Mouse (Mus musculus) stomach, embryonic 14.5 days (tissue): Measurements from ENCODE around the gene Smarcc2. TPM values are rescaled to one million over a fixed set of nuclear protein-coding genes. Genes with fewer than 3 reads are reported as not detected.
A peak's percentile ranks its signal among the peaks of the same experiment; 100 is the strongest.

Experiments
- ATAC-seq: fragments of 200-750 bp; cut with Nextera tagmentation; 2 replicates; pipeline ENCODE4 v1.8.0; 2017; ENCODE audit warnings: low read depth, moderate TSS enrichment; ENCODE audit not compliant: insufficient number of reproducible peaks, insufficient read depth, low FRiP score
- H3K27ac ChIP-seq: fragments of 300-500 bp; sonication (generic); 2 replicates; pipeline ENCODE4 v1.5.1; 2014; ENCODE audit warnings: mild to moderate bottlenecking, low read length, moderate library complexity, mixed read lengths
- H3K27me3 ChIP-seq: fragments of 300-500 bp; sonication (generic); 2 replicates; pipeline ENCODE4 v1.6.1; 2014; ENCODE audit warnings: low read length, control low read depth, mixed read lengths; ENCODE audit not compliant: control insufficient read depth, insufficient read depth
- H3K36me3 ChIP-seq: fragments of 300-500 bp; sonication (generic); 2 replicates; pipeline ENCODE4 v1.6.1; 2014; ENCODE audit warnings: mild to moderate bottlenecking, control low read depth, low read length, moderate library complexity, mixed read lengths; ENCODE audit not compliant: control insufficient read depth, insufficient read depth
- H3K4me1 ChIP-seq: fragments of 300-500 bp; sonication (generic); 2 replicates; pipeline ENCODE4 v1.6.1; 2014; ENCODE audit warnings: low read length, control low read depth, mixed read lengths; ENCODE audit not compliant: control insufficient read depth, insufficient read depth
- H3K4me2 ChIP-seq: fragments of 300-500 bp; sonication (generic); replicated peaks from 2 replicates; pipeline ENCODE4 v1.6.1; 2014; ENCODE audit warnings: low read depth, low read length, control low read depth
- H3K4me3 ChIP-seq: fragments of 300-500 bp; sonication (generic); 2 replicates; pipeline ENCODE4 v1.5.1; 2014; ENCODE audit warnings: low read depth, low read length, control low read depth
- H3K9ac ChIP-seq: fragments of 300-500 bp; sonication (generic); replicated peaks from 2 replicates; pipeline ENCODE4 v1.6.1; 2014; ENCODE audit warnings: low read depth, mild to moderate bottlenecking, control low read depth, low read length, moderate library complexity, mixed read lengths
- H3K9me3 ChIP-seq: fragments of 300-500 bp; sonication (generic); 2 replicates; pipeline ENCODE4 v1.6.1; 2016; ENCODE audit warnings: low read depth, low read length, control low read depth; ENCODE audit not compliant: control insufficient read depth
- WGBS: fragments of 180-500 bp; shearing (Covaris S2); extraction: QIAGEN DNeasy Blood & Tissue Kit; methylation state at CpG from one replicate; pipeline ENCODE4 v1.1.7; 2014; 5-methylcytosine and 5-hydroxymethylcytosine counted together
- polyA plus RNA-seq: library from polyadenylated mRNA; unstranded; fragments of >200 nt; fragmentation: Nextera tagmentation; extraction: Ambion mirVana; gene quantifications from 2 replicates; pipeline ENCODE4 v1.2.1, GENCODE M21; 2014

The Smarcc2 gene
- polyA plus RNA-seq, 1 experiment from 2014 or later = 110 TPM

DNA sequence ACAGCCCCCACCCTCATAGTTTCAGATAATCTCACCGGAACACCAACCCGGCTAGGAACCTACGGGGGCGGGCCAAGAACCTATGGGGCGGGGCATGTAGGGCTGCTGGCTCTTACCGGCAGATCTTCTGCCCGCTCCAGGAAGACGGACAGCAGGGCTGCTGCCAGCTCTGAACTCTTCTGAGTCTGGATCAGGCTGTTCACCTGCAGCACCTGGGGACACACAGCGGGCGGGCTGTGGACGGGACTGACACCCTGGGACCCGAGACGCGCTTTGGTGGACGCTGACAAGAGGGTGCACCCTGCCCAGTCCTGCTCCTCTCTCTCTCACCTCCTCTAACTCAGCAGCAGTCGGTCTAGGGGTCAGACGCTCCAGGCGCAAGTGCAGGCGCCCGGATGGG, 57.0 kb downstream of the Smarcc2 start:
- H3K4me3 ChIP-seq = no peak overlapping the region
- no peak overlapping the region for H3K9ac ChIP-seq
- 0 out of 2 replicates have a peak overlapping the region, but pooled peaks have one; percentile 7 for H3K4me2 ChIP-seq
- no peaks in the 10 kb centered on the region for H3K4me1 ChIP-seq
- whole genome bisulfite sequencing = 35% methylated on average over 20 of the region's 20 CpGs
- peaks cover 13% of the 10 kb centered on the region; the same call in 1 of the 2 replicates for H3K36me3 ChIP-seq
- H3K9me3 ChIP-seq = no peaks in the 10 kb centered on the region
- no peak overlapping the region for H3K27ac ChIP-seq
- ATAC-seq = no peak; the same call in 1 of the 2 replicates
- no peaks in the 10 kb centered on the region for H3K27me3 ChIP-seq

- Histone ChIP-seq H3K9ac (no peak overlapping the region), H3K4me1 (no peaks in the 10 kb centered on the region), H3K4me3 (no peak overlapping the region), H3K36me3 (peaks cover 16% of the 10 kb centered on the region; the same call in 1 of the 2 replicates), H3K27ac (no peak overlapping the region), H3K27me3 (no peaks in the 10 kb centered on the region), H3K4me2 (no peak overlapping the region), H3K9me3 (no peaks in the 10 kb centered on the region)
- WGBS = 37% methylated on average over 6 of the region's 6 CpGs
- ATAC-seq = no peak
Measured at GRCm38 (mm10) chr10:128516677-128517076, 57.6 kb downstream of the Smarcc2 start.

GRCm38 (mm10) chr10:128518833-128519232, 59.8 kb downstream of the Smarcc2 start:
- H3K9me3 ChIP-seq = no peaks in the 10 kb centered on the region
- H3K4me1 ChIP-seq = 0 out of 2 replicates have a peak, but pooled peaks cover 1% of the 10 kb centered on the region
- H3K36me3 ChIP-seq = peaks cover 13% of the 10 kb centered on the region; the same call in 1 of the 2 replicates
- 0 out of 2 replicates have a peak, but pooled peaks cover 4% of the 10 kb centered on the region for H3K27me3 ChIP-seq
- no peak for ATAC-seq
- 76% methylated on average over 7 of the region's 7 CpGs for WGBS
- no peak overlapping the region for H3K4me2 ChIP-seq
- no peak overlapping the region for H3K27ac ChIP-seq
- no peak overlapping the region for H3K4me3 ChIP-seq
- no peak overlapping the region for H3K9ac ChIP-seq

GRCm38 (mm10) chr10:128520591-128520990, 61.5 kb downstream of the Smarcc2 start:
- Histone ChIP-seq H3K27me3 (0 out of 2 replicates have a peak, but pooled peaks cover 4% of the 10 kb centered on the region), H3K4me2 (no peak overlapping the region), H3K9me3 (no peaks in the 10 kb centered on the region), H3K27ac (no peak overlapping the region), H3K9ac (no peak overlapping the region), H3K4me1 (peaks cover 8% of the 10 kb centered on the region), H3K36me3 (peaks cover 13% of the 10 kb centered on the region; the same call in 1 of the 2 replicates), H3K4me3 (no peak overlapping the region)
- WGBS = 82% methylated on average over 16 of the region's 16 CpGs
- no peak for ATAC-seq

DNA sequence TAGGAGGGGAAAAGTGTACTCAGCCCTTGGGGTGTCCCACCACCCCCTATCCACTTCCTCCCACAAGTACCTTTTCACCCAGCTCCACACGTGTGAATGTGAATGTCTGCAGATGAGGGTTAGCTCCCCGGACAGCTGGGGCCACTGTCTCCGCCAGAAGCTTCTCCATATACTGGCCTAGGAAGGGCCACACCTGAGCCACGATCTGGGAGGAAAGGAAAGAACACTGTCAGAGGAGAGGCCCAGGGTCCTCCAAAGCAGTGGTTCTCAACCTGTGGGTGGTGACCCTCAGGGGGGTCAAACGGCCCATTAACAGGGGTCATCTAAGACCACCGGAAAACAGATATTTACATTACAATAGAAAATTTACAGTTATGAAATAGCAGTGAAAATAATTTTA, 63.3 kb downstream of the Smarcc2 start:
- WGBS = 72% methylated on average over 6 of the region's 6 CpGs
- no peak overlapping the region for H3K27ac ChIP-seq

DNA sequence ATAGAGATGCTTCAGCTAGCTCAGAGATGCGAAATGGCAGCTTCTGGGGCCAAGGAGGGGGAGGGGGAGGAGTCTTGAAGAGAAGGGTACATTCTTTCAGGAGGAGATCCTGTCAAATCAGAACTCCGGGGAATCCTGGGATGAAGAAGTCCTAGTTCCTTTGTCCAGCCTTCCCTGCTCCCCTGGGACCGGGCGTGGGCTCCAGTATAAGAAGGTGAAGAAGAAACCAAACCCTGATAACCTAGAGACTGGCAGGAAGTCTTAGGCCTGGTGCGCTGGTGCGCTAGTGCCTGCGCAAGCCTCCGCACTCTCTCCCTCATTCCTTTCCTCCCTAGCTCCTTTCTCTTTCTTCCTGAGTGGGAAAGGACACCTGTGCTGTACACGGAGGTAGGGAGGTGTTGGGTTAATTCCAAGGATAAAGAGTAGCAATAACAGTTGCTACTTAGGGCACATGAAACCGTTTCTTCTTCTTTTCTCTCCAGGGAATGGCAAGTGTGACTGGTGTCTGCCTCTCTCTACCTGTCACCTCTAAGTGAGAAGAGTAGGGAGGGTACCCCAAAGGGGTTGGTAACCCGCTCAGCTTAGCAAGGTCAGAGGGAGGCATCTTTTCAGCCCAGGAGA, 65.2 kb downstream of the Smarcc2 start:
- Histone ChIP-seq H3K27me3 (0 out of 2 replicates have a peak, but pooled peaks cover 4% of the 10 kb centered on the region), H3K4me2 (peak overlapping the region; percentile 96)

More for the DNA sequence above, 63.3 kb downstream of the Smarcc2 start:
- Histone ChIP-seq H3K9ac (no peak overlapping the region), H3K36me3 (peaks cover 9% of the 10 kb centered on the region; the same call in 1 of the 2 replicates), H3K4me1 (peaks cover 8% of the 10 kb centered on the region), H3K4me3 (no peak overlapping the region), H3K9me3 (no peaks in the 10 kb centered on the region), H3K4me2 (no peak overlapping the region), H3K27me3 (0 out of 2 replicates have a peak, but pooled peaks cover 4% of the 10 kb centered on the region)
- no peak for ATAC-seq

GRCm38 (mm10) chr10:128524732-128525662, 65.9 kb downstream of the Smarcc2 start:
- Histone ChIP-seq H3K36me3 (peaks cover 9% of the 10 kb centered on the region; the same call in 1 of the 2 replicates), H3K9me3 (no peaks in the 10 kb centered on the region), H3K27ac (peak overlapping the region; percentile 84), H3K27me3 (0 out of 2 replicates have a peak, but pooled peaks cover 4% of the 10 kb centered on the region), H3K4me3 (peak overlapping the region; percentile 84), H3K4me2 (peak overlapping the region; percentile 96), H3K9ac (peak overlapping the region; percentile 45), H3K4me1 (peaks cover 8% of the 10 kb centered on the region)
- WGBS = under 1% methylated on average over 58 of the region's 58 CpGs
- ATAC-seq = peak; percentile 7; the same call in 1 of the 2 replicates

More for the DNA sequence above, 65.2 kb downstream of the Smarcc2 start:
- H3K4me3 ChIP-seq = peak overlapping the region; percentile 84
- no peak overlapping the region for H3K27ac ChIP-seq
- peaks cover 8% of the 10 kb centered on the region for H3K4me1 ChIP-seq
- H3K9me3 ChIP-seq = no peaks in the 10 kb centered on the region
- no peak for ATAC-seq
- H3K9ac ChIP-seq = peak overlapping the region; percentile 45
- 19% methylated on average over 11 of the region's 11 CpGs for WGBS
- H3K36me3 ChIP-seq = peaks cover 9% of the 10 kb centered on the region; the same call in 1 of the 2 replicates

DNA sequence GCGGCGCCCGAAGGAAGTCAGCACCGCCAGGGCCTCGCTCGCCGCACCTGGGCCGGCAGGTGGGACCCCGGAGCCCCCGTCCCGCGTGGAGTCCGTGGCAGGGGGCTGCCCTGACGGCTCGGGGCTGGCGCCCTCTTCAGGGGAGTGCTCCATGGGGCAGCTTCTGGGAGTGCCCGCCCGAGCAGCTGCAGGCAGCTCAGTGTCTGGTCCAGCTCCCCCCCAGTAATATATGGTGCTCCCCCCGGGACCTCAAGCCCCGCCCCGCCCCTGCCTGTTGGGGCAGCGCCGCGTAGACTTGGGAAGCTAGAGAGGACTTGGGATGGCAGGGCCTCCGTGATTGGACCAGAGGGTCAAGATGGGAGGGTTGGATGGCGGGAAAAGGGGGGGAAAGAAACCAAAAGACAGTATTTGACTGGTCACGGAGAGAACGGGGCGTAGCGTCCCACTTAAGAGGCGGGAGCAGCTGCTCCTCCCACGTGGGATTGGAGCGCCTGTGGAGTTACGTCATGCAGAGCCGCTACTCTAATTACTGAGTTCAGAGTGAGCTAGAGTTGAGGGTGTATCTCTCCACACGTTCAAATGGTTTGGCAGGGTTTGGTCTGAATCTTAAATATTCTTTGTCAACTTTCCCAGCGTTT, 66.7 kb downstream of the Smarcc2 start, which contains the start of gene Esyt1:
Esyt1 (minus strand) TSS at position 201 of the 638 bp plus-strand sequence.
- Histone ChIP-seq H3K4me3 (peak within 1 kb of the TSS; percentile 84), H3K9me3 (no peaks in the 10 kb centered on the region), H3K27ac (peak within 1 kb of the TSS; percentile 84), H3K36me3 (peaks cover 4% of the 10 kb centered on the region; the same call in 1 of the 2 replicates), H3K9ac (peak within 1 kb of the TSS; percentile 45), H3K4me1 (peaks cover 8% of the 10 kb centered on the region), H3K4me2 (peak within 1 kb of the TSS; percentile 96), H3K27me3 (0 out of 2 replicates have a peak, but pooled peaks cover 4% of the 10 kb centered on the region)
- under 1% methylated on average over 37 of the region's 37 CpGs for WGBS
- peak; percentile 97 for ATAC-seq
